ENCODE assay signal across 26 mouse cellular contexts in the genomic region with DNA sequence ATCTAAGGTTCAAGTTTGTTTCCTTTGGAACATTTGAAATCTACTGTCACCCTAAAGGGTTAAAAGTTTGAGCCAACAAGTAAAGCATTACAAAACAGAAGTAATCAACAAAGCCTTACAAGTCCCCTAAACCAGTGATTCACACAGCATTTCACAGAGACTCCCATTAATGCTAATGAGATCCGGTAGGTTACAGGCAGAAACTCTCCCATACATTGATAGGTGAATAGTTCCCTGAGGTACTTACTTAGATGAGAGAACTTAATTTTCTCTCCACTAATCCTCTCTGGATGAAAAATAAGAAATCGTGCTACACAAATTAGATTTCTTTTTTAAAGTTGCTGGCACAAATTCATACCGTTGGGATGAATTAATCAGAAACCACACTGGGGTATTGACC.
"Had no signal": no experiment of that assay in that cellular context is flagged by ENCODE, and none has a peak within 500 bp of the region (broad histone marks: within the 10 kb centered on the region; RNA-seq: fewer than 3 reads in every experiment).

No protein-coding gene starts in this region.

- DNase-seq: gastrocnemius, adult 2 months; gastrocnemius, postnatal 10 days; gastrocnemius, postnatal 25 days; heart, adult 18-20 months; heart, postnatal 10 days; heart, postnatal 4 days; kidney, adult 18-20 months; kidney, adult 8-10 months; kidney, postnatal 10 days; kidney, postnatal 25 days; kidney, postnatal 4 days; liver had no signal

- H3K36me3 ChIP-seq: heart, embryonic 10.5 days; heart, embryonic 12.5 days; hindbrain, embryonic 10.5 days; hindbrain, embryonic 12.5 days; intestine, embryonic 15.5 days; limb, embryonic 10.5 days; limb, embryonic 12.5 days had no signal

- ATAC-seq: hindbrain, embryonic 16.5 days; inflammation-experienced regulatory T-cells, adult 6 months; intestine, embryonic 15.5 days; intestine, postnatal 0 days had no signal

- H3K9ac ChIP-seq: heart, embryonic 12.5 days; hindbrain, embryonic 12.5 days; hindbrain, embryonic 14.5 days; intestine, embryonic 15.5 days; limb, embryonic 12.5 days had no signal

- H3K27me3 ChIP-seq: heart, embryonic 12.5 days; hindbrain, embryonic 12.5 days; intestine, embryonic 15.5 days; limb, embryonic 12.5 days had no signal

- H3K9me3 ChIP-seq: heart, embryonic 10.5 days; heart, embryonic 12.5 days; hindbrain, embryonic 10.5 days; hindbrain, embryonic 12.5 days; intestine, embryonic 15.5 days; limb, embryonic 10.5 days; limb, embryonic 12.5 days had no signal

- H3K4me3 ChIP-seq: gastrocnemius, adult 2 months; heart, embryonic 10.5 days; heart, embryonic 12.5 days; hindbrain, embryonic 10.5 days; hindbrain, embryonic 12.5 days; intestine, embryonic 15.5 days; layer of hippocampus, adult 2 months; left cerebral cortex, adult 2 months; limb, embryonic 10.5 days; limb, embryonic 12.5 days had no signal

- H3K4me1 ChIP-seq: heart, embryonic 10.5 days; heart, embryonic 12.5 days; hindbrain, embryonic 10.5 days; hindbrain, embryonic 12.5 days; intestine, embryonic 15.5 days; limb, embryonic 10.5 days; limb, embryonic 12.5 days had no signal

- H3K27ac ChIP-seq: gastrocnemius, adult 2 months; heart, embryonic 10.5 days; hindbrain, embryonic 10.5 days; hindbrain, embryonic 12.5 days; hindbrain, embryonic 14.5 days; intestine, embryonic 15.5 days; layer of hippocampus, adult 2 months; left cerebral cortex, adult 2 months; limb, embryonic 10.5 days; limb, embryonic 12.5 days had no signal

- H3K4me2 ChIP-seq: heart, embryonic 12.5 days; hindbrain, embryonic 12.5 days; hindbrain, embryonic 14.5 days; intestine, embryonic 15.5 days; limb, embryonic 12.5 days; liver, embryonic 11.5 days had no signal
